Mouse (Mus musculus): Measurements from ENCODE around the gene Fam198a. TPM values are rescaled to one million over a fixed set of nuclear protein-coding genes. Genes with fewer than 3 reads are reported as not detected.
"Not testable (repeated sequence)": the region's sequence is repeated elsewhere in the genome, so short reads cannot be mapped to it uniquely, and the experiment has no call there.

Fam198a gene
- polyA plus RNA-seq, 1 experiment, result 7.3 TPM

GRCm38 (mm10) chr9:122021171-122021570 is 70.4 kb downstream of the Fam198a start:
- not testable (repeated sequence) for DNase-seq (ENCODE audit: low spot score)

GRCm38 (mm10) chr9:122021581-122021980 is 70.8 kb downstream of the Fam198a start:
- no peak for DNase-seq (ENCODE audit: low spot score)

GRCm38 (mm10) chr9:122022776-122023175 is 72.0 kb downstream of the Fam198a start:
- no peak for DNase-seq (ENCODE audit: low spot score)

GRCm38 (mm10) chr9:122023873-122024272 is 73.1 kb downstream of the Fam198a start:
- DNase-seq (ENCODE audit: low spot score), result no peak

GRCm38 (mm10) chr9:122024419-122024818 is 73.6 kb downstream of the Fam198a start:
- peak; percentile 13 for DNase-seq (ENCODE audit: low spot score)

GRCm38 (mm10) chr9:122025855-122026590 is 75.2 kb downstream of the Fam198a start:
- DNase-seq (ENCODE audit: low spot score), result peak; percentile 12

GRCm38 (mm10) chr9:122027081-122027913 is 76.5 kb downstream of the Fam198a start:
- peak; percentile 21 for DNase-seq (ENCODE audit: low spot score)

GRCm38 (mm10) chr9:122027914-122028745 is 77.3 kb downstream of the Fam198a start:
- DNase-seq (ENCODE audit: low spot score), result no peak

GRCm38 (mm10) chr9:122029765-122030164 is 79.0 kb downstream of the Fam198a start:
- DNase-seq (ENCODE audit: low spot score), result no peak

Other genes starting within 250 kb of the Fam198a start
- gene Sec22c, start 245.5 kb upstream of the Fam198a start, polyA plus RNA-seq (2012; rRNA removed), result 4.3 and 5.0 TPM in 2 replicates
- 44.2 and 46.8 TPM in 2 replicates for gene Ss18l2, start 240.7 kb upstream of the Fam198a start, polyA plus RNA-seq (2012; rRNA removed)
- gene Nktr, start 231.8 kb upstream of the Fam198a start, polyA plus RNA-seq (2012; rRNA removed), result 89.1 and 120 TPM in 2 replicates
- gene Zfp651, start 191.7 kb upstream of the Fam198a start, polyA plus RNA-seq (2012; rRNA removed), result 55.2 and 76.1 TPM in 2 replicates
- 0.07 and 0.10 TPM in 2 replicates for gene Klhl40, start 173.4 kb upstream of the Fam198a start, polyA plus RNA-seq (2012; rRNA removed)
- gene Hhatl, start 158.5 kb upstream of the Fam198a start, polyA plus RNA-seq (2012; rRNA removed), result 1.9 and 3.0 TPM in 2 replicates
- 0.62 and 1.3 TPM in 2 replicates for gene Ccdc13, start 111.5 kb upstream of the Fam198a start, polyA plus RNA-seq (2012; rRNA removed)
- 55.1 and 55.2 TPM in 2 replicates for gene Higd1a, start 92.6 kb upstream of the Fam198a start, polyA plus RNA-seq (2012; rRNA removed)
- gene Ackr2, start 52.6 kb upstream of the Fam198a start, polyA plus RNA-seq (2012; rRNA removed), result 5.0 and 8.7 TPM in 2 replicates
- 0.13 and 0.14 TPM in 2 replicates for gene Cyp8b1, start 34.7 kb upstream of the Fam198a start, polyA plus RNA-seq (2012; rRNA removed)
- 15.7 and 16.7 TPM in 2 replicates for gene Pomgnt2, start 46.1 kb downstream of the Fam198a start, polyA plus RNA-seq (2012; rRNA removed)
- gene Snrk, start 166.3 kb downstream of the Fam198a start, polyA plus RNA-seq (2012; rRNA removed), result 60.3 and 72.1 TPM in 2 replicates